Mouse (Mus musculus) limb, embryonic 10.5 days (tissue): ENCODE data around the gene Slc10a2. TPM values are rescaled to one million over a fixed set of nuclear protein-coding genes. Genes with fewer than 3 reads are reported as not detected.
"Not testable (repeated sequence)": the region's sequence is repeated elsewhere in the genome, so short reads cannot be mapped to it uniquely, and the experiment has no call there.

Experiments
- DNase-seq: peaks from one replicate; pipeline ENCODE4 v3.0.0-alpha.2; 2017; ENCODE audit warnings: low spot score
- H3K27ac ChIP-seq: fragments of 300-500 bp; sonication (generic); 2 replicates; pipeline ENCODE4 v1.5.1; 2016; ENCODE audit warnings: mild to moderate bottlenecking
- H3K27me3 ChIP-seq: fragments of 300-500 bp; sonication (generic); 2 replicates; pipeline ENCODE4 v1.6.1; 2016; ENCODE audit warnings: low read depth, mild to moderate bottlenecking; ENCODE audit not compliant: poor library complexity, severe bottlenecking
- H3K36me3 ChIP-seq: fragments of 300-500 bp; sonication (generic); 2 replicates; pipeline ENCODE4 v1.6.1; 2016; ENCODE audit warnings: mild to moderate bottlenecking, moderate library complexity
- H3K4me1 ChIP-seq: fragments of 300-500 bp; sonication (generic); 2 replicates; pipeline ENCODE4 v1.6.1; 2016
- H3K4me3 ChIP-seq: fragments of 300-500 bp; sonication (generic); 2 replicates; pipeline ENCODE4 v1.5.1; 2016; ENCODE audit warnings: mild to moderate bottlenecking, moderate library complexity
- H3K9me3 ChIP-seq: fragments of 300-500 bp; sonication (generic); replicated peaks from 2 replicates; pipeline ENCODE4 v1.6.1; 2016; ENCODE audit warnings: mild to moderate bottlenecking
- WGBS: fragments of 180-500 bp; shearing (Covaris S2); methylation state at CpG from one replicate; pipeline ENCODE4 v1.1.7; 2016; 5-methylcytosine and 5-hydroxymethylcytosine counted together
- polyA plus RNA-seq: library from polyadenylated mRNA; unstranded; fragments of >200 nt; fragmentation: Nextera tagmentation; extraction: Ambion mirVana; gene quantifications from 2 replicates; pipeline ENCODE4 v1.2.1, GENCODE M21; 2016

Gene Slc10a2
- polyA plus RNA-seq: not detected in 2 replicates

- no peak for DNase-seq
- H3K36me3 ChIP-seq: no peaks in the 10 kb centered on the region
- no peak within 1 kb of the TSS for H3K4me3 ChIP-seq
- H3K4me1 ChIP-seq: no peaks in the 10 kb centered on the region
- no peaks in the 10 kb centered on the region for H3K27me3 ChIP-seq
- H3K27ac ChIP-seq: no peak within 1 kb of the TSS
- no peaks in the 10 kb centered on the region for H3K9me3 ChIP-seq
- 71% methylated on average over 5 of the region's 5 CpGs for WGBS
Observed at GRCm38 (mm10) chr8:5105186-5105585, at the start of gene Slc10a2. Gene Slc10a2 (minus strand): TSS chr8:5105351.

DNA sequence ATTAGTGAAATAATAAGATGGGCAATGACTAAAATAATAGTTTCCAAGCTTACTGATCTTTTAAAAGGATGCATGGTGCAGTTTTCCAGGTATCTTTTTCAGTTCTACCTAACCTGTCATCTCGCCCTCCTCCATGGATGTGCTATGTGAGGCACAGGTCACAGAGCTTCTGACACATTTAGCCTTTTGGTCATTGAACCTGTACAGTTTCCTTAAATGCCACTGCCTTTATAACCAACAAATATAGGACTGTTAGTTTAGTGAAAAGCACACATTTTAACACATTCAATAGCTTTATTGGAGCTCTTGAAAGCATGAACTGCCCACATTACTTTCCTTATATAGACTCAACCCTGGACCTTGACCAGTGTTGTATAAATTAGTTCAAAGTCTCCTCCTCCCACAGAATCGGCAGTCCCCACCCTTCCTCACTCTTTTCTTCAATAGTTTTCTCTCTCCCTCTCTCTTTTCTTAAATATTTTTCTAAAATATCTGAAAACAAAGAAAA, 24.2 kb upstream of the Slc10a2 start:
- no peaks in the 10 kb centered on the region for H3K4me1 ChIP-seq
- H3K27ac ChIP-seq: no peak overlapping the region
- WGBS: 87% methylated on average over 2 of the region's 2 CpGs
- no peaks in the 10 kb centered on the region for H3K9me3 ChIP-seq
- no peaks in the 10 kb centered on the region for H3K27me3 ChIP-seq
- no peaks in the 10 kb centered on the region for H3K36me3 ChIP-seq
- no peak overlapping the region for H3K4me3 ChIP-seq
- DNase-seq: no peak

DNA sequence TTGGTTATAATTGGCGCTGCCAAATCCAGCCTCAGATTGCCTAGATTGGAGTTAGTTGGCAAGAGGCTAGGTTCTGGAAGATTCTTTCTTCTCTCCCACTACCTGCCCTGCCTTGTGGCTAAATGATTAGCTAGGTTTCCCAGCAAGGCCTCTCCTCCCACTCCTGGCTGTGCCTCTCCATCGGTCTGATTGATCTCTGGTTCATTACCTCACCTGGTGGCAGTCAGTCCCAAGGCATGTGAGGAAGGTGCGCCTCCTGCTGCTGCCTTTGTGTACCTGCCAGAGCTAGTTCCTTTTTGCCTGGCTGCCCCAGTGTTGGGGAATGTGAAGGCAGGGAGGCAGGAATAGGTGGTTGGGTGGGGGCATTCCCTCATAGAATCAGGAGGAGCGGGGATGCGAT, 1.7 kb upstream of the Slc10a2 start:
- Histone ChIP-seq H3K27ac (no peak overlapping the region), H3K4me1 (no peaks in the 10 kb centered on the region), H3K36me3 (no peaks in the 10 kb centered on the region), H3K4me3 (no peak overlapping the region), H3K9me3 (no peaks in the 10 kb centered on the region), H3K27me3 (no peaks in the 10 kb centered on the region)
- WGBS: 66% methylated on average over 5 of the region's 5 CpGs
- DNase-seq: no peak

GRCm38 (mm10) chr8:5095392-5095791, 9.8 kb downstream of the Slc10a2 start:
- DNase-seq: no peak
- 90% methylated on average over 4 of the region's 4 CpGs for WGBS
- H3K4me3 ChIP-seq: no peak overlapping the region
- H3K36me3 ChIP-seq: no peaks in the 10 kb centered on the region
- H3K27ac ChIP-seq: no peak overlapping the region
- H3K9me3 ChIP-seq: no peaks in the 10 kb centered on the region
- no peaks in the 10 kb centered on the region for H3K4me1 ChIP-seq
- H3K27me3 ChIP-seq: no peaks in the 10 kb centered on the region

GRCm38 (mm10) chr8:5093991-5094390, 11.2 kb downstream of the Slc10a2 start:
- H3K4me1 ChIP-seq, H3K27ac ChIP-seq, H3K4me3 ChIP-seq, H3K27me3 ChIP-seq, H3K9me3 ChIP-seq, H3K36me3 ChIP-seq, DNase-seq: not testable (repeated sequence)

GRCm38 (mm10) chr8:5073654-5074293, 31.4 kb downstream of the Slc10a2 start:
- H3K27me3 ChIP-seq: no peaks in the 10 kb centered on the region
- DNase-seq: no peak
- H3K4me3 ChIP-seq: no peak overlapping the region
- H3K27ac ChIP-seq: no peak overlapping the region
- no peaks in the 10 kb centered on the region for H3K4me1 ChIP-seq
- no peaks in the 10 kb centered on the region for H3K36me3 ChIP-seq
- H3K9me3 ChIP-seq: no peaks in the 10 kb centered on the region
- WGBS: 94% methylated on average over 3 of the region's 3 CpGs

- DNase-seq: no peak
- Histone ChIP-seq H3K4me1 (no peaks in the 10 kb centered on the region), H3K9me3 (no peaks in the 10 kb centered on the region), H3K36me3 (no peaks in the 10 kb centered on the region), H3K27me3 (no peaks in the 10 kb centered on the region), H3K4me3 (no peak overlapping the region), H3K27ac (no peak overlapping the region)
- 78% methylated on average over 1 of the region's 1 CpGs for WGBS
Observed at GRCm38 (mm10) chr8:5058888-5059287, 46.3 kb downstream of the Slc10a2 start.

DNA sequence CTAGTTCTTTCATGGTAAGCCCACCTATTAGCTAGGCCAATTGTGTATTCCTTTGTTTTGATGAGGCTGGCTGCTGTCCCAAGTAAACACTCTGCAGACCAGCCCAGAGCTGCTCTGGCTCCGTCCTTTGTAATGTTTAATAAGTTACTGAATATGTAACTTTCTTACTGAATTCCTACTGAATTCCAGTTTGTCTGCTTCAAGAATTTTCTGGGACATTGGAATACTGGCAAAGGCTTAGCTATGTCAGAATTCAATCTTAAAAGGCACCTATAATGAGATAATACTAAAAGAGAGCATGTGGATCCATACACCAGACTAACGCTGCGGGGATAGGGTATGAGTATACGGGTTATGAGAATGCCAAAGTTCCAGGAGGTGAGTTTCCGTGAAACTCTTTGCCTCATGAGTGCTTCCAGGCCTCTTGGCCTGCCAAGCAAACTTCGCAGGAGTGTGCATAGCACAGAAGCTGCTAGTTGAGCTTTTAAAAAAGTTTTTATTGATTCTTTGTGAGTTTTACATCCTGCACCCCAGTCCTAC, 60.7 kb downstream of the Slc10a2 start:
- not testable (repeated sequence) for H3K4me3 ChIP-seq, H3K4me1 ChIP-seq, DNase-seq, H3K27ac ChIP-seq, H3K36me3 ChIP-seq, H3K9me3 ChIP-seq
- 91% methylated on average over 6 of the region's 6 CpGs for WGBS
- peaks cover 26% of the 10 kb centered on the region; the same call in 1 of the 2 replicates for H3K27me3 ChIP-seq

GRCm38 (mm10) chr8:5038811-5039561, 66.2 kb downstream of the Slc10a2 start:
- Histone ChIP-seq H3K9me3 (no peaks in the 10 kb centered on the region), H3K4me1 (peaks cover 13% of the 10 kb centered on the region; the same call in 1 of the 2 replicates), H3K27ac (no peak overlapping the region), H3K27me3 (peaks cover 35% of the 10 kb centered on the region), H3K36me3 (no peaks in the 10 kb centered on the region), H3K4me3 (no peak overlapping the region)
- 33% methylated on average over 4 of the region's 4 CpGs for WGBS
- DNase-seq: peak; percentile 62
